In genomic region chr6:73249049-73249422, GRCm38 (mm10) we compare ENCODE assay signal across 8 mouse cellular contexts. TPM values are rescaled to one million over a fixed set of nuclear protein-coding genes. Genes with fewer than 3 reads are reported as not detected.
DNase-seq lines count a peak whose midpoint lies in the region; ATAC-seq and TF ChIP-seq lines count a peak whose summit lies in the region.

No protein-coding gene starts in this region.

- peak overlapping the region; percentile 96 for H3K9ac ChIP-seq in forebrain, embryonic 16.5 days (replicated peaks; ENCODE audit: low read depth, low read length)

- 6% methylated on average over 12 of the region's 12 CpGs for WGBS in forebrain, embryonic 16.5 days

- H3K9me3 ChIP-seq in forebrain, embryonic 16.5 days (ENCODE audit: control insufficient read depth, low read length) = no peaks in the 10 kb centered on the region

- TF ChIP-seq CTCF in left cerebral cortex, adult 2 months (IDR thresholded peaks at IDR 0.05) = no peak

- intact Hi-C loops in left cerebral cortex, adult 2 months (cut with DNase I) = no loop called here

- ATAC-seq in forebrain, embryonic 16.5 days = no peak

- peak overlapping the region; percentile 99 for H3K27ac ChIP-seq in left cerebral cortex, adult 2 months
- H3K27ac ChIP-seq in brown adipose tissue, adult 24 weeks (replicated peaks; ENCODE audit: low read depth, low read length) = peak overlapping the region; percentile 88
- peak overlapping the region; percentile 62; the same call in 1 of the 2 replicates for H3K27ac ChIP-seq in forebrain, embryonic 16.5 days (ENCODE audit: low read length)

- H3K4me2 ChIP-seq in forebrain, embryonic 16.5 days (ENCODE audit: low read length) = peak overlapping the region; percentile 89

- peaks cover 17% of the 10 kb centered on the region for H3K4me1 ChIP-seq in brown adipose tissue, adult 24 weeks (ENCODE audit: control insufficient read depth, insufficient read depth, insufficient read length, low read length)
- peaks cover 14% of the 10 kb centered on the region for H3K4me1 ChIP-seq in forebrain, embryonic 16.5 days (replicated peaks; ENCODE audit: control insufficient read depth, insufficient read depth, low read length)

- H3K36me3 ChIP-seq in forebrain, embryonic 16.5 days (ENCODE audit: control insufficient read depth, insufficient read depth) = no peaks in the 10 kb centered on the region

- peak overlapping the region; percentile 98 for H3K4me3 ChIP-seq in left cerebral cortex, adult 2 months
- H3K4me3 ChIP-seq in brown adipose tissue, adult 24 weeks (ENCODE audit: insufficient read depth, low read depth, low read length) = peak overlapping the region; percentile 78
- peak overlapping the region; percentile 100 for H3K4me3 ChIP-seq in forebrain, embryonic 16.5 days (replicated peaks; ENCODE audit: low read length)

- H3K27me3 ChIP-seq in forebrain, embryonic 16.5 days (replicated peaks; ENCODE audit: control insufficient read depth, insufficient read depth, low read length) = no peaks in the 10 kb centered on the region

- no peak for DNase-seq in left cerebral cortex, adult 2 months (ENCODE audit: extremely low spot score in 1 of 2, low spot score in 2 of 2)
- DNase-seq in left cerebral cortex, adult 9 months (ENCODE audit: low spot score in 2 of 2) = no peak
- DNase-seq in kidney, adult 8-10 months = peak; percentile 57 to 59
- peak; percentile 40 for DNase-seq in lung, postnatal 36 days
- DNase-seq in natural killer cell, adult 2 months (ENCODE audit: low spot score in 2 of 2) = no peak
- DNase-seq in thymus, postnatal 14 days = no peak

RNA-seq across cellular contexts. Expression of gene Suclg1, which starts 0.9 kb away (rescaled TPM):
- total RNA-seq in left cerebral cortex, adult 2 months (2021) = 100 to 1,000 TPM; 113 to 133 TPM
- polyA plus RNA-seq in brown adipose tissue, adult 24 weeks (2012; ENCODE audit: insufficient read depth, insufficient read length, missing spikeins) = 2,272 and 2,335 TPM in 2 replicates
- 132 and 134 TPM in 2 replicates for polyA plus RNA-seq in forebrain, embryonic 16.5 days (2015; fragmentation: Nextera tagmentation; extraction: Ambion mirVana)

RNA-seq across cellular contexts. Expression of gene Dnah6, which starts 27.6 kb away (rescaled TPM):
- under 1 TPM; 0.41 to 0.58 TPM for total RNA-seq in left cerebral cortex, adult 2 months (2021)
- not detected in 2 replicates for polyA plus RNA-seq in brown adipose tissue, adult 24 weeks (2012; ENCODE audit: insufficient read depth, insufficient read length, missing spikeins)
- 0.20 and 0.23 TPM in 2 replicates for polyA plus RNA-seq in forebrain, embryonic 16.5 days (2015; fragmentation: Nextera tagmentation; extraction: Ambion mirVana)

Comparison
In these comparisons a context has a peak if more than half of its experiments do, and no peak if none do; other contexts are left out.
1. DNase-seq: peak in kidney, adult 8-10 months (2 of 2) and lung, postnatal 36 days (single experiment); none in left cerebral cortex, adult 2 months (0 of 2), left cerebral cortex, adult 9 months (0 of 2), natural killer cell, adult 2 months (0 of 2) and thymus, postnatal 14 days (single experiment).
2. RNA of gene Suclg1, which starts 0.9 kb away (polyA plus RNA-seq): 2,272 to 2,335 TPM in brown adipose tissue, adult 24 weeks; 132 to 134 TPM in forebrain, embryonic 16.5 days; every median in the first group is over 10 times any median in the second.
3. Peak in every context shown above with its lines, with median percentiles within 50 percentile points of each other: H3K27ac ChIP-seq and H3K4me3 ChIP-seq.